Comparison of ENCODE assay signal across 9 mouse cellular contexts in the genomic region with DNA sequence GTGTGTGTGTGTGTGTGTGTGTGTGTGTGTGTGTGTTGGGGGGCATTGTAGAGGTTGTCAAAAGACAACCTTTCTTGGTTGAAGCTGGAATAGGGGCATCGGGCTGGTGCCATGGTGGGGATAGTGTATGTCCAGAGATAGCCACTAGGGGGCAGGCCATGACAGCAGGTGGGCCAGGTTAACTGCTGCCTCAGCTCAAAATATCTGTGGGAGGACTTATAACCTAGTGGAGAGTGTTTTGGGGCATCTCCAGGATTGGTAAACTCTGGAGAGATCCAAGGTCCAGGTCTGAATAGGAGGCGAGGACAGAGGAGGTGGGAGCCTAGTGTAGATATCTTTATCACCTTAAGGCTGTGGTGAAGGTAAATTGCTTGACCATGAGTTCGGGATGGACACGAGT.
DNase-seq lines count a peak whose midpoint lies in the region; ATAC-seq and TF ChIP-seq lines count a peak whose summit lies in the region.
"Had no signal": no experiment of that assay in that cellular context is flagged by ENCODE, and none has a peak within 500 bp of the region (broad histone marks: within the 10 kb centered on the region; RNA-seq: fewer than 3 reads in every experiment).

No protein-coding gene starts in this region.

- H3K9ac ChIP-seq in kidney, embryonic 14.5 days (ENCODE audit: low read depth, low read length): no peak overlapping the region
- no peak overlapping the region for H3K9ac ChIP-seq in limb, embryonic 13.5 days
- H3K9ac ChIP-seq in midbrain, embryonic 14.5 days (replicated peaks; ENCODE audit: low read length): no peak overlapping the region
- no peak overlapping the region for H3K9ac ChIP-seq in stomach, postnatal 0 days (ENCODE audit: low read length)
- H3K9ac ChIP-seq: limb, embryonic 12.5 days had no signal

- H3K4me2 ChIP-seq in kidney, embryonic 14.5 days (replicated peaks; ENCODE audit: low read depth, low read length): no peak overlapping the region
- H3K4me2 ChIP-seq in limb, embryonic 13.5 days (replicated peaks): no peak overlapping the region
- no peak overlapping the region for H3K4me2 ChIP-seq in midbrain, embryonic 14.5 days (ENCODE audit: low read length)
- no peak overlapping the region for H3K4me2 ChIP-seq in stomach, postnatal 0 days (replicated peaks; ENCODE audit: low read depth)
- H3K4me2 ChIP-seq: limb, embryonic 12.5 days had no signal

- TF ChIP-seq CTCF in stomach, postnatal 0 days (IDR thresholded peaks at IDR 0.05; ENCODE audit: low read depth): peak; percentile 93

- H3K9me3 ChIP-seq in kidney, embryonic 14.5 days (ENCODE audit: control insufficient read depth, low read length): no peaks in the 10 kb centered on the region
- no peaks in the 10 kb centered on the region for H3K9me3 ChIP-seq in limb, embryonic 13.5 days
- H3K9me3 ChIP-seq in midbrain, embryonic 14.5 days (ENCODE audit: control insufficient read depth, low read length): no peaks in the 10 kb centered on the region
- H3K9me3 ChIP-seq in stomach, postnatal 0 days (ENCODE audit: control insufficient read depth, low read length): no peaks in the 10 kb centered on the region
- H3K9me3 ChIP-seq: limb, embryonic 12.5 days had no signal

- TF ChIP-seq EP300 in stomach, postnatal 0 days (optimal IDR thresholded peaks at IDR 0.05): no peak

- ATAC-seq in CD4-positive, CD25-positive, alpha-beta regulatory T cell, adult 4 months: no peak
- ATAC-seq in common myeloid progenitor, adult 5-6 weeks (replicated peaks; ENCODE audit: low read depth, poor library complexity, severe bottlenecking): peak; percentile 78
- ATAC-seq in kidney, embryonic 14.5 days (ENCODE audit: low FRiP score, low TSS enrichment): peak; percentile 82
- 0 out of 2 replicates have a peak, but pooled peaks have one; percentile 67 for ATAC-seq in limb, embryonic 13.5 days (ENCODE audit: low FRiP score, low read depth)
- no peak for ATAC-seq in midbrain, embryonic 14.5 days (ENCODE audit: low FRiP score, low TSS enrichment)
- ATAC-seq in stomach, postnatal 0 days (ENCODE audit: low FRiP score, low TSS enrichment): 0 out of 2 replicates have a peak, but pooled peaks have one; percentile 53

- WGBS in kidney, embryonic 14.5 days: 50% methylated on average over 4 of the region's 4 CpGs
- WGBS in limb, embryonic 13.5 days: 50% methylated on average over 4 of the region's 4 CpGs
- 69% methylated on average over 4 of the region's 4 CpGs for WGBS in midbrain, embryonic 14.5 days
- WGBS in stomach, postnatal 0 days: 52% methylated on average over 4 of the region's 4 CpGs

- H3K4me1 ChIP-seq in kidney, embryonic 14.5 days (ENCODE audit: control insufficient read depth, insufficient read depth, low read length): no peaks in the 10 kb centered on the region
- no peaks in the 10 kb centered on the region for H3K4me1 ChIP-seq in limb, embryonic 13.5 days
- no peaks in the 10 kb centered on the region for H3K4me1 ChIP-seq in midbrain, embryonic 14.5 days (ENCODE audit: control insufficient read depth, insufficient read depth, low read length)
- no peaks in the 10 kb centered on the region for H3K4me1 ChIP-seq in stomach, postnatal 0 days (replicated peaks; ENCODE audit: control insufficient read depth, insufficient read depth)
- H3K4me1 ChIP-seq: limb, embryonic 12.5 days had no signal

- H3K4me3 ChIP-seq in kidney, embryonic 14.5 days (ENCODE audit: low read length): no peak overlapping the region
- no peak overlapping the region for H3K4me3 ChIP-seq in limb, embryonic 13.5 days
- no peak overlapping the region for H3K4me3 ChIP-seq in midbrain, embryonic 14.5 days (replicated peaks; ENCODE audit: low read depth, low read length)
- H3K4me3 ChIP-seq in stomach, postnatal 0 days (ENCODE audit: low read depth, low read length): no peak overlapping the region
- H3K4me3 ChIP-seq: limb, embryonic 12.5 days had no signal

- DNase-seq in CD4-positive, CD25-positive, alpha-beta regulatory T cell, adult 2 months (ENCODE audit: low read depth, low spot score): peak; percentile 49
- peak; percentile 42 for DNase-seq in gastrocnemius, postnatal 25 days
- peak; percentile 82 for DNase-seq in midbrain, embryonic 14.5 days
- peak; percentile 70 for DNase-seq in stomach, postnatal 0 days (ENCODE audit: low spot score)

- no peak overlapping the region for H3K27ac ChIP-seq in kidney, embryonic 14.5 days (ENCODE audit: low read depth, low read length)
- no peak overlapping the region for H3K27ac ChIP-seq in limb, embryonic 13.5 days
- H3K27ac ChIP-seq in midbrain, embryonic 14.5 days (replicated peaks; ENCODE audit: low read depth, low read length): no peak overlapping the region
- H3K27ac ChIP-seq in stomach, postnatal 0 days (replicated peaks): no peak overlapping the region
- H3K27ac ChIP-seq: limb, embryonic 12.5 days had no signal

- no peaks in the 10 kb centered on the region for H3K36me3 ChIP-seq in kidney, embryonic 14.5 days (ENCODE audit: control insufficient read depth, insufficient read depth, low read length)
- no peaks in the 10 kb centered on the region for H3K36me3 ChIP-seq in limb, embryonic 13.5 days
- no peaks in the 10 kb centered on the region for H3K36me3 ChIP-seq in midbrain, embryonic 14.5 days (ENCODE audit: control insufficient read depth, insufficient read depth, low read length)
- no peaks in the 10 kb centered on the region for H3K36me3 ChIP-seq in stomach, postnatal 0 days (ENCODE audit: control insufficient read depth, insufficient read depth, low read length)
- H3K36me3 ChIP-seq: limb, embryonic 12.5 days had no signal

- H3K27me3 ChIP-seq in kidney, embryonic 14.5 days (ENCODE audit: control insufficient read depth, insufficient read depth, low read length): no peaks in the 10 kb centered on the region
- H3K27me3 ChIP-seq in limb, embryonic 13.5 days: peaks cover 34% of the 10 kb centered on the region
- no peaks in the 10 kb centered on the region for H3K27me3 ChIP-seq in midbrain, embryonic 14.5 days (ENCODE audit: control insufficient read depth, insufficient read depth, low read length)
- H3K27me3 ChIP-seq in stomach, postnatal 0 days (ENCODE audit: control insufficient read depth, insufficient read depth, low read length): no peaks in the 10 kb centered on the region

Comparison
In these comparisons a context has a peak if more than half of its experiments do, and no peak if none do; other contexts are left out.
1. ATAC-seq: peak in common myeloid progenitor, adult 5-6 weeks (single experiment), kidney, embryonic 14.5 days (single experiment), limb, embryonic 13.5 days (single experiment) and stomach, postnatal 0 days (single experiment); none in CD4-positive, CD25-positive, alpha-beta regulatory T cell, adult 4 months (single experiment) and midbrain, embryonic 14.5 days (single experiment).
2. Peak in every context shown above with its lines, with median percentiles within 50 percentile points of each other: DNase-seq.